In the genomic region with DNA sequence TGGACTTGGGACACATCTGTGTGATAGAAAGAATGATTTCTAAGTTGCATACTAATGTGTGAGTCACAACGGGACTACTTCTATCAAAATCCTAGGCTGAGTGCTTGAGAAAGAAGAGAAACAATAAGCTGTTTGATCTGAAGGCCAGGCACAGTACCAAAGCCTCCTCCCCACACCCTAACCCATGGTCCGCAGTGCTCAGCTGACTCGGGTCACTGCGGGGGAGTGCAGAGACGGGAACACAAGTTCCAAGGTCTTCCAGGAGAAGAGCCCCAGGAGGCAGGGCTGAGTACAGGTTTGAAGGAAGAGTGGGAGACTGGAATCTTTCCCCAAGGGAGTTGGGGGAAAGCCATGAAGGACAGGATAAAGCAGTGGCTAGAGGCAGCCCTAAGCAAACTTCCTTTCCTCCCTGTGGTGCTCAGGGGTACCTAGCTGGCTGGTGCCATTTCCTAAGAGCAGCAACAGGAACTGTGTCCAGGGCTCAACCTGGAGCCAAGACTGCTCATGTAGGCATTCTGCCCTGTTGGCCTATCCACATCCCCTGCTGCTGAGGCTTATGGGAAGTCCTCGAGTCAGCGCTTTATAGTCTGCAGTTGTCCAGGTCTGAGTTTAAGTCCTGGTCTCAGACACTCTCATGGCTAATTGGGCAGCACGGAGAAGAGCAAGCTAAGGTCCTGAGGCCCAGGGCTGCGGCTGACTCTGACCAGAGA, we compare ENCODE assay signal across 13 mouse cellular contexts. TPM values are rescaled to one million over a fixed set of nuclear protein-coding genes. Genes with fewer than 3 reads are reported as not detected.
A peak's percentile ranks its signal among the peaks of the same experiment; 100 is the strongest.
DNase-seq lines count a peak whose midpoint lies in the region; ATAC-seq and TF ChIP-seq lines count a peak whose summit lies in the region.
"Had no signal": no experiment of that assay in that cellular context is flagged by ENCODE, and none has a peak within 500 bp of the region (broad histone marks: within the 10 kb centered on the region; RNA-seq: fewer than 3 reads in every experiment).

No protein-coding gene starts in this region.

- TF ChIP-seq CTCF in forebrain, postnatal 0 days (IDR thresholded peaks at IDR 0.05; ENCODE audit: low read depth), result no peak

- no peak overlapping the region for H3K4me2 ChIP-seq in forebrain, postnatal 0 days (ENCODE audit: low read depth)
- no peak overlapping the region for H3K4me2 ChIP-seq in forebrain, embryonic 14.5 days (ENCODE audit: low read length)
- H3K4me2 ChIP-seq in liver, embryonic 16.5 days (ENCODE audit: low read depth, low read length), result no peak overlapping the region
- no peak overlapping the region for H3K4me2 ChIP-seq in liver, embryonic 12.5 days
- peak overlapping the region; percentile 69 for H3K4me2 ChIP-seq in myocyte (ENCODE audit: low read depth)
- H3K4me2 ChIP-seq: forebrain, embryonic 15.5 days; liver, embryonic 15.5 days had no signal

- H3ac ChIP-seq in myocyte (ENCODE audit: control insufficient read depth, insufficient read length), result no peak overlapping the region

- 50% methylated on average over 9 of the region's 9 CpGs for whole genome bisulfite sequencing in forebrain, postnatal 0 days
- WGBS in forebrain, embryonic 14.5 days, result 48% methylated on average over 9 of the region's 9 CpGs
- WGBS in liver, embryonic 16.5 days (ENCODE audit: insufficient replicate concordance), result 47% methylated on average over 9 of the region's 9 CpGs
- 50% methylated on average over 9 of the region's 9 CpGs for WGBS in liver, embryonic 12.5 days (ENCODE audit: insufficient replicate concordance)

- TF ChIP-seq POLR2A in myocyte (IDR thresholded peaks at IDR 0.05; ENCODE audit: insufficient read length, low read depth), result no peak

- H3K4me1 ChIP-seq in forebrain, postnatal 0 days (ENCODE audit: insufficient read depth), result 0 out of 2 replicates have a peak, but pooled peaks cover 6% of the 10 kb centered on the region
- H3K4me1 ChIP-seq in forebrain, embryonic 14.5 days (ENCODE audit: control insufficient read depth, insufficient read depth, low read length), result peaks cover 17% of the 10 kb centered on the region
- H3K4me1 ChIP-seq in liver, embryonic 16.5 days (ENCODE audit: control insufficient read depth, low read depth, low read length), result peaks cover 17% of the 10 kb centered on the region
- H3K4me1 ChIP-seq in liver, embryonic 12.5 days, result peaks cover 46% of the 10 kb centered on the region

- no peaks in the 10 kb centered on the region for H3K27me3 ChIP-seq in forebrain, postnatal 0 days (ENCODE audit: insufficient read depth, low read length)
- H3K27me3 ChIP-seq in forebrain, embryonic 14.5 days (replicated peaks; ENCODE audit: control insufficient read depth, insufficient read depth, low read length), result no peaks in the 10 kb centered on the region
- no peaks in the 10 kb centered on the region for H3K27me3 ChIP-seq in liver, embryonic 16.5 days (ENCODE audit: control insufficient read depth, insufficient read depth, low read depth, low read length)
- H3K27me3 ChIP-seq in liver, embryonic 12.5 days (replicated peaks), result peaks cover 10% of the 10 kb centered on the region; the same call in 1 of the 2 replicates
- H3K27me3 ChIP-seq in myocyte (ENCODE audit: control insufficient read depth, insufficient read depth, insufficient read length), result no peaks in the 10 kb centered on the region
- H3K27me3 ChIP-seq: forebrain, embryonic 15.5 days; liver, embryonic 15.5 days had no signal

- H3K79me2 ChIP-seq in myocyte (ENCODE audit: control insufficient read depth, insufficient read depth), result peaks cover 5% of the 10 kb centered on the region

- H3K4me3 ChIP-seq in forebrain, postnatal 0 days (ENCODE audit: low read depth, low read length), result no peak overlapping the region
- no peak overlapping the region for H3K4me3 ChIP-seq in forebrain, embryonic 14.5 days (ENCODE audit: low read depth, low read length)
- no peak overlapping the region for H3K4me3 ChIP-seq in liver, embryonic 16.5 days (ENCODE audit: low read depth, low read length)
- H3K4me3 ChIP-seq in liver, embryonic 12.5 days, result no peak overlapping the region
- no peak overlapping the region for H3K4me3 ChIP-seq in myocyte
- H3K4me3 ChIP-seq: forebrain, embryonic 15.5 days; liver, embryonic 15.5 days had no signal

- no peak overlapping the region for H3K27ac ChIP-seq in forebrain, postnatal 0 days (ENCODE audit: low read depth, low read length)
- H3K27ac ChIP-seq in forebrain, embryonic 14.5 days (ENCODE audit: low read depth, low read length), result no peak overlapping the region
- no peak overlapping the region for H3K27ac ChIP-seq in liver, embryonic 16.5 days (ENCODE audit: low read length)
- no peak overlapping the region for H3K27ac ChIP-seq in liver, embryonic 12.5 days
- H3K27ac ChIP-seq: forebrain, embryonic 15.5 days; liver, embryonic 15.5 days had no signal

- 0 out of 2 replicates have a peak, but pooled peaks have one; percentile 26 for ATAC-seq in forebrain, postnatal 0 days
- ATAC-seq in forebrain, embryonic 14.5 days, result no peak
- ATAC-seq in liver, embryonic 16.5 days (ENCODE audit: low read depth), result peak; percentile 47; the same call in 1 of the 2 replicates
- ATAC-seq in liver, embryonic 12.5 days, result no peak
- ATAC-seq: forebrain, embryonic 15.5 days had no signal

- no peaks in the 10 kb centered on the region for H3K9me3 ChIP-seq in forebrain, postnatal 0 days (ENCODE audit: low read length)
- no peaks in the 10 kb centered on the region for H3K9me3 ChIP-seq in forebrain, embryonic 14.5 days (replicated peaks; ENCODE audit: control insufficient read depth, low read length)
- no peaks in the 10 kb centered on the region for H3K9me3 ChIP-seq in liver, embryonic 16.5 days (replicated peaks; ENCODE audit: control insufficient read depth, low read length)
- H3K9me3 ChIP-seq in liver, embryonic 12.5 days (replicated peaks), result no peaks in the 10 kb centered on the region
- H3K9me3 ChIP-seq: forebrain, embryonic 15.5 days; liver, embryonic 15.5 days had no signal

- no peaks in the 10 kb centered on the region for H3K36me3 ChIP-seq in forebrain, postnatal 0 days (ENCODE audit: insufficient read depth)
- H3K36me3 ChIP-seq in forebrain, embryonic 14.5 days (ENCODE audit: control insufficient read depth, insufficient read depth, low read length), result no peaks in the 10 kb centered on the region; the same call in 1 of the 2 replicates
- H3K36me3 ChIP-seq in liver, embryonic 16.5 days (ENCODE audit: control insufficient read depth, insufficient read depth), result no peaks in the 10 kb centered on the region
- H3K36me3 ChIP-seq in liver, embryonic 12.5 days, result no peaks in the 10 kb centered on the region
- no peaks in the 10 kb centered on the region for H3K36me3 ChIP-seq in myocyte (ENCODE audit: control insufficient read depth, insufficient read depth)
- H3K36me3 ChIP-seq: forebrain, embryonic 15.5 days; liver, embryonic 15.5 days had no signal

- DNase-seq in forebrain, postnatal 0 days, result no peak
- DNase-seq in forebrain, embryonic 14.5 days (ENCODE audit: low spot score), result no peak
- DNase-seq in R1 (ENCODE audit: low read depth, low spot score), result peak; percentile 57
- DNase-seq in kidney, postnatal 25 days, result no peak
- no peak for DNase-seq in frontal cortex, postnatal 36 days (ENCODE audit: low spot score in 2 of 2)
- DNase-seq: cerebellum, postnatal 10 days; kidney, postnatal 14 days; thymus, postnatal 14 days had no signal

- H3K9ac ChIP-seq in forebrain, postnatal 0 days, result no peak overlapping the region
- no peak overlapping the region for H3K9ac ChIP-seq in forebrain, embryonic 14.5 days (ENCODE audit: low read length)
- no peak overlapping the region for H3K9ac ChIP-seq in liver, embryonic 16.5 days (ENCODE audit: low read depth, low read length)
- no peak overlapping the region for H3K9ac ChIP-seq in liver, embryonic 12.5 days
- H3K9ac ChIP-seq: forebrain, embryonic 15.5 days; liver, embryonic 15.5 days had no signal

TF ChIP-seq in myocyte, 11 proteins besides CTCF, POLR2A, EP300 and RAD21:
- TF ChIP-seq USF1 (IDR thresholded peaks at IDR 0.05; ENCODE audit: low read depth) (peak; percentile 21), MYOG (IDR thresholded peaks at IDR 0.05; ENCODE audit: control insufficient read depth in 1 of 3, insufficient read depth in 1 of 3, insufficient read length in 2 of 3, low read depth in 2 of 3) (peak in 1 of 3 experiments; percentile 31), MYOD1 (IDR thresholded peaks at IDR 0.05; ENCODE audit: control insufficient read depth in 1 of 3, insufficient read length in 2 of 3, low read depth in 2 of 3) (peak in 1 of 3 experiments; percentile 44), TCF3 (IDR thresholded peaks at IDR 0.05; ENCODE audit: insufficient read length, low read depth) (no peak), CEBPB (IDR thresholded peaks at IDR 0.05; ENCODE audit: insufficient read depth, poor library complexity, severe bottlenecking) (no peak), SRF (IDR thresholded peaks at IDR 0.05; ENCODE audit: control insufficient read depth, insufficient read length, low read depth) (no peak)

RNA-seq across cellular contexts. Expression of a gene that starts 48.1 kb away (rescaled TPM):
- total RNA-seq in forebrain, postnatal 0 days (2014; rRNA removed), result 21.8 and 27.3 TPM in 2 replicates
- polyA plus RNA-seq in forebrain, postnatal 0 days (2015; fragmentation: Nextera tagmentation; extraction: Ambion mirVana), result 16.4 and 18.6 TPM in 2 replicates
- polyA plus RNA-seq in forebrain, embryonic 14.5 days (2014; fragmentation: Nextera tagmentation; extraction: Ambion mirVana), result 46.0 and 56.0 TPM in 2 replicates
- polyA plus RNA-seq in liver, embryonic 16.5 days (2015; fragmentation: Nextera tagmentation; extraction: Ambion mirVana), result 16.7 and 21.1 TPM in 2 replicates
- polyA plus RNA-seq in liver, embryonic 12.5 days (2016; fragmentation: Nextera tagmentation; extraction: Ambion mirVana), result 7.5 and 7.9 TPM in 2 replicates
- polyA plus RNA-seq in myocyte (2012; fragmentation: generic; extraction: Trizol), result 5.7 TPM

Comparison
In these comparisons a context has a peak if more than half of its experiments do, and no peak if none do; other contexts are left out.
1. ATAC-seq: peak in forebrain, postnatal 0 days (single experiment) and liver, embryonic 16.5 days (single experiment); none in forebrain, embryonic 14.5 days (single experiment) and liver, embryonic 12.5 days (single experiment).